Mouse (Mus musculus) ovary, postnatal 36 days (tissue): ENCODE results near the gene Ccdc134.
A peak's percentile ranks its signal among the peaks of the same experiment; 100 is the strongest.
"Not testable (repeated sequence)": the region's sequence is repeated elsewhere in the genome, so short reads cannot be mapped to it uniquely, and the experiment has no call there.

Experiments
- DNase-seq: peaks from one replicate; pipeline ENCODE4 v3.0.0; 2022; ENCODE audit warnings: low spot score, mixed read lengths

Ccdc134 gene

DNA sequence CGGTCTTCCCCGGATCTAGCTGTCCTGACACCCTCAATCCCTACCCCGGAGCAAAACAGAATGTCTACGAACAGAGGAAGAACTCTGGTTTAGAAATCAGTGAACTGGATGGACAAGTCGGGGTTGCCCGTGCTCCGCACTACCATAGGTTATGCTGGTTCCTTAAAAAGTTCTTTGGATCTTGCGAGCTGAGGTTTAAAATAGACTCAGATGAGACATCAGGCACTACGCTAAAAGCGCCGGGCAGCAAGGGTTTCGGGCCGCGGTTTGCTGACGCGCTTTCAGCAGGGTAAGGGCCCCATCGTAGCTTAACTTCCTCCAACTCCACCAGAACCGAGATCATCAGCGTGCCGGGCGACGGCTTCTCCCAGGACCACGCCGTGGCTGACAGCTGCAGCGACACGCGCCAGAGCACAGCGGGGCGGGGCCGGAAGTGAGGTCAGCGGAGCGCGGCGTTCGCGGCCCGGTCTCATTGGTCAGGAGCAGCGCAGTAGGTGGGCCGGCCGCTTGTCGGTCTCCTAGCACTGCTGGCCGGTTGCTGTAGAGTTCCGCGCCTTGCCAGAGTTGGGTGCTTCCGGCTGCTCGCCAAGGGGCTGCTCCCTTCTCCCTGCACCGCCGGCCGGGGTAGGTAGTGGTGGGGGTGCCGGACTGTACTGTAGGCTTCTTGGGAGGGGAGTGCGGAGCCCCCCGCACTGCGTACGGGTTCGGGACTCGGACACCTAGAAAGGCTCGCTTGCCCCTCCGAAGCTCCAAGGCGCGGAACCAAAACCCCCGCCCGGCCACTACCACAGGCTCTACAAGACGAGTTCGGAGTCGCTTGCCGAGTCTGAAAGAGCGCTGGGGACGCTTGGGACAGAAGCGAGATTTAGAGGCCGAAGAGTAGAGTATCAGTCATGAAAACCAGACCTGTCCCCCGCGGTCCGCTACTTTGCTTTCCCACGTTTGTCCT is at the start of gene Ccdc134:
Gene Ccdc134, plus strand, starts transcription at position 497 of the 949 bp plus-strand sequence.
- peak; percentile 95 for DNase-seq

DNA sequence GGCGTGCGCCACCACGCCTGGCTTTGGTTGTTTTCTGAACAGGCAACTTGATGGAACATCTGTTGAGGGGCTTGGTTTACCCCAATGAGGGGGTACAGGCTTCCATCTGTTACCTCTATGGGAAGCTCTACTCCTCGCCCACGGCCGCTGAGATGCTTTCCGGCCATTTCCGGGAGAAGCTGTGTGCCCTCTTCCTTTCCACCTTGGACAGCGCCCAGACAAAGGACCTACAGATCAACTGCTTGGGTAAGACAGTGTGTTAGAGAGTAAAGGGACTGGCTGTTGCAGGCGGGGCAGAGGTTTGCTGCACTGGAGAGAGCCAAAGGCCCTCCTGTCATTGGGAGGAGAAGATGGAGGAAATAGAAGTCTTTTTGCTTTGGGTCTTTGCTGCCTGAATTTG is 47.8 kb upstream of the Ccdc134 start:
- DNase-seq, result no peak

DNA sequence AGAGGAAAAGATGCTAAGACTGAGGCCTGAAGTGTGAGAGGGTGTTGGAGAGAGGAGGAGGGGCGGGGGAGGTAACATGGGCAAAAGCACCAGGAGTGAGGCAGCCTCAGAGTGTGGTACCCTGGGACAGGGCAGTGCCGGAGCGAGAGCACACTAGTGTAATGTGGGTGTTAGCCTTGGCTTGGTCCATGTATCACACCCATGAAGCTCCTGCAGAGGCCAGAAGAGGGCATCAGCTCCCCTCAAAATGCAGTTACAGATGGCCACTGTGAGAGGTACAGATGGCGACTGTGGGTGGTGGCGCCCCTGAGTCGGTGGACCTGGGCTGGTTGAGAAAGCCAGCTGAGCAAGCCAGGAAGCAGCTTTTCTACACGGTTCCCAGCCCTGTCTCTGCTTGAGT is 46.6 kb upstream of the Ccdc134 start:
- peak; percentile 20 for DNase-seq

GRCm38 (mm10) chr15:82085606-82086005 is 42.1 kb upstream of the Ccdc134 start:
- no peak for DNase-seq

- no peak for DNase-seq
These were observed 41.6 kb upstream of the Ccdc134 start for GRCm38 (mm10) chr15:82086131-82086530.

DNA sequence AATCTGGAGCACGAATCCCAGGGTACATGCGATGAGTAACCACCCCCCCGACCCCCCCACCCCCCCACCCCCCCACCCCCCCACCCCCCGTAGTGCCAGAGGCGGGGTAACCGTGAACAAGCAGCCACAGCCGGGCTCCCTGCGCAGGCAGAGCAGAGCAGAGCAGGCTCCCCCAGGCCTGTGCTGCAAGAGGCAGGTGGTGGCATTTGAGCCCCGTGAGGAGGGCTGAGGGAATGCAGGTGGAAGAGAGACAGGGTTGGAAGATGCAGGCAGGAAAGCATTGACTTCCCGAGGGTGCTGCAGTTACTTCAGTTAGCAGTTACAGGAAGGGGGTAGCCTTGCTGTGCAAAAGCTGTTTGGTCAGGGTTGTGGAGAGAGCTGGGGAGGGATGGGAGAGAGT is 40.5 kb upstream of the Ccdc134 start:
- DNase-seq, result no peak

DNA sequence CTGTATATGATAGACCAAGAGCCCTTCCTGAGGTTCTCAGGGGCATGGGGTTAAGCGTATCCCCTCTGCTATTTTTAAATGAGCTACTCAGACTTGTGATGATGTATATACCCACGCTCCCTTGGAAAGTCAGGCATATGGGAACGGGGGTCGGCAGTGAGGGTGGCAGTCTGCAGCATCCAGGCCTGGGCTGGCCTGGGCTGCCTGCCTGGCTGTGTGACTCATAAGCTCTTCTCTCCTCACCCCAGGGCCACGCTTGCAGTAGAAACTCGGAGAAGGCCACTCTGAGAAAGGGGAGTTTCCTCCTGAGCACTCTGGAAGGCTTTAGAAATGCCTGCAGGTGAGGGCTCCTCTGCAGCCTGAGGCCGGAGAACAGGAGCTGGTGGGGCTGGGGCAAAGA is 36.7 kb upstream of the Ccdc134 start:
- no peak for DNase-seq

- DNase-seq, result peak; percentile 55
These were observed 20.7 kb upstream of the Ccdc134 start for GRCm38 (mm10) chr15:82106953-82107555.

DNA sequence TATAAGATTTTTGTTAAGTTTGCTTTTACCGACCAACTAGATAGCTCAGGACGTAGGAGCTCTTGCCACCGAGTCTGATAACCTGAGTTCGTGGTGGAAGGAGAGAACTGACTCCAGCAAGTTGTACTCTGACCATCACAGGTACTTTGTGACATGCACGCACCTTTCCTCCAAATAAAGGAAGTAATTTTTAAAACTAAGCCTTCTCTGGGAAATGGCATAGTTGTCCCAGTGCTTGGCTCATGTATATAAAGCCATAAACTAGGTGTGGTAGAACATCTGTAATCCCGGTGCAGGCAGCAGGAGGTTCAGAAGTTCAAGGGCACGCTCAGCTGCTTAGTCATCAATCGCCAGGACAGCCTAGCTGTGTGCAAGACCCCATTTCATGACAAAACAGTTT is 7.2 kb upstream of the Ccdc134 start:
- DNase-seq, result no peak

GRCm38 (mm10) chr15:82126690-82127089 is 1.0 kb upstream of the Ccdc134 start:
- not testable (repeated sequence) for DNase-seq

DNA sequence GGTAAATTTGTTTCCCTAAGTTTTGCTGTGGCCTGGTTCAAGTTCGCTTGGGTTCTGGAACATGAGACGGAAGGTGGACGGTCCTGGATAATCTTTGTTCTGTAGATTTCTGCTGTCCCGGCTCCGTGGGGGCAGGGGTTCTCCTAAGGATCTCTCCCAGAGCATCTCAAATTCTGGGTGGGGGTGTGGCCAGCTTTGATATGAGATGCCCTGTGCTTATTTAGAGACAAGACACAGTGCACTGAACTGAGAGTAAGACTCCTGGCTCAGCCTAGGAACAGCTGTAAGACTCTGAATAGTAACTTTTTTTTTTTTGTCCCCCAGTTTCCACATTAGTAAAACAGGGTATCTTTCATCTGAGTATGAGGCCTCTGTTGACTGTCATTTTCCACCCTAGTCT is 676 bp downstream of the Ccdc134 start:
- no peak for DNase-seq

DNA sequence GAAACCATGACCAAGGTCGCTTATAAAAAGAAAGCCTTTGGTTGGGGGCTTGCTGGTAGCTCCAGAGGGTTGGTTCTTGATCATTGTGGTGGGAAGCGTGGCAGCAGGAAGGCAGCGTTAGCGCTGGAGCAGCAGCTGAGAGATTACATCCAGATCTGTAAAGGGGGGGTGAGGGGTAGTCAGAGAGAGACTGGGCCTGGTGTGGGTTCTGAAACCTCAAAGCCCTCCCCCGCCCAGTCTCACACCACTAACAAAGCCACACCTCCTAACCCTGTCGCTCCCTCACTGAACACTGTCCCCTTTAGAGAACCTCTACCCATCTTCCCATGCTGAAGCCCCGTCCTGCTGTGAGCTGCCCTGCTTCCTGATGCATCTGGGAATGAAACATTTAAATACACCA is 2.9 kb downstream of the Ccdc134 start:
- no peak for DNase-seq

GRCm38 (mm10) chr15:82135372-82135771 is 7.7 kb downstream of the Ccdc134 start:
- no peak for DNase-seq

- DNase-seq, result peak; percentile 52
These were observed 10.8 kb downstream of the Ccdc134 start for GRCm38 (mm10) chr15:82138565-82138964.

DNA sequence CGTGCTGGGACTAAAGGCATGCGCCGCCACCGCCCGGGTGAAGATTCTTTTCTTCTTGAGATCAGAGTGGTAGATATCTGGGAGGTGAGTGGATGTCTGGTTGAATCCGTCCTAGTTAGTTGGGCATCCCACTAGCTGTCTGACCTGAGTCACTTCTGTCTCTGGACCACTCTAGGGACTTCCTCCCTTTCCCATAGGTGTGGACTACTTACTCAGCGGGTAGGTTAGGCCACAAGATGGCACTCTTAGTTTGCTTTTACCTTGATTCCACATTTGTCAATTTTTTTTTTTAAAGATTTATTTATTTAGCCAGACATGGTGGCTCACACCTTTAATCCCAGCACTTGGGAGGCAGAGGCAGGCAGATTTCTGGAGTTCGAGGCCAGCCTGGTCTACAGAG is 11.5 kb downstream of the Ccdc134 start:
- DNase-seq, result no peak

DNA sequence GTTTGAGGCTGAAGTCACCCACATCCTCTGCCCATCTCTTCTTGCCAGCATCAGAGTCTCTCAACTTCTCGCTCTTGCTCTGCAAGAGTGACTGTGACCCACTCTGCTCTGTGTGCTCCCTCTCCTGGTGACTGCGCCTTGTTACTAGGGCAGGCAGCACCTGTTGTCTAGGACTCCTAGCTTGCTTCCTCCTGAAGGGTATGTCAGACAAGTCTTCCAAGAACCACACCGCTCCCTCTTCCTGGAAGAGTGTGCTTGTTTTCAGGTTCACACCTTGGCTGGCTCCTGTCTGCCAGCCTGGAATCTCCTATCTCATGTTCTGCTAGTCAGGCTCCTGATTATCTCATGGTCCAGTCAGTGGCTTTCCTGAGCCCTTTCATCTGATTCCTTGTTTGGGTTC is 12.6 kb downstream of the Ccdc134 start:
- DNase-seq, result no peak

DNA sequence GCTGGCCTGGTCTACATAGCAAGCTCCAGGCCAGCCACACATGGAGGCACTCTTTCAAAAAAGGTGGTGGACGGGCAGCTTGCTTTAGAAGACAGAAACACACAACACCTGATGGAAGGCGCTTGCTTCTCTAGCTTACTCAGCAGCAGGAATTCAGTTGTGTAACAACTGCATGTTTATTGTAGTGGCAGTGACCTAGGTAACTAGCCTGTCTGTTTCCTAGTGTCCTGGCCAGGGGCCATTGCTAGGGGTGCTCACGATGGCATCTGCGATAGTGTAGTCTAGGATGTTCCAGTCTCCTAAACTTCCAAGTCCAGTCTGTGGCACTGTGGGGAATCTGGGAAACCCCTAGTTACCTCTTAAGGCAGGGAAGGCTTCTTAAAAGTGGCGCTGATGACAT is 16.4 kb downstream of the Ccdc134 start:
- DNase-seq, result no peak

- DNase-seq, result peak; percentile 30
These were observed 17.7 kb downstream of the Ccdc134 start for GRCm38 (mm10) chr15:82145408-82145807.

- no peak for DNase-seq
These were observed 18.4 kb downstream of the Ccdc134 start for GRCm38 (mm10) chr15:82145851-82146769.

- peak; percentile 98 for DNase-seq
These were observed 19.3 kb downstream of the Ccdc134 start, which contains the start of gene Srebf2 for GRCm38 (mm10) chr15:82146770-82147610. TSS of gene Srebf2 (plus strand) at chr15:82147181.

DNA sequence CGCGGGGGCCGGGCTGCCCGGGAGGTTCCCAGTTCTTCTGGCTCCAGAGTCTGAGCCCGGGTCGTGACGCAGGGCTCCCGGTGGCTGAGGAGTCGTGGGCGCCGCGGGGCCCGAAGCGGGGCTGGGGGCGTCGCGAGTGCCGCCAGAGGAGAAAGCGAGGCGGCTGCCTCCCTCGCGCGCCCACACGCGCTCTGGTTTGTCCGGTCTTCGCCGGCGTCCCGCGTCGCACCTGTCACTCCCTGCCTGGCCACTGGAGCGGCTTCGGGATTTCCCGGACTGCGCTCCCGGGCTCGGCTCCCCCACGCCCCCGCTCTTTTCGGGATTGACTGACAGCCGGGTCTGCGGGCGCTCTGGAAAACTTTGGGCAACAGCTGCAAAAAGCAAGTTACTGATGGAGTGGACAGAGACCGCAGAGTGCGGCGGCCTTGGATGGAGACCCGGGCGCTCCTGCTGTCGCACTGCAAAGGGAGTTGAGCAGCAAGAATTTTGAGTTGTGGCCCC is 19.9 kb downstream of the Ccdc134 start:
- peak; percentile 61 for DNase-seq
